Mouse (Mus musculus) hindbrain, postnatal 0 days (tissue): ENCODE measurements around the gene Slc26a8. TPM values are rescaled to one million over a fixed set of nuclear protein-coding genes. Genes with fewer than 3 reads are reported as not detected.

Experiments used
- ATAC-seq: fragments of 200-750 bp; cut with Nextera tagmentation; 2 replicates; pipeline ENCODE4 v1.8.0; 2017; ENCODE audit warnings: mild to moderate bottlenecking, moderate TSS enrichment, moderate library complexity
- DNase-seq: peaks from one replicate; pipeline ENCODE4 v3.0.0-alpha.2; 2015; ENCODE audit warnings: low spot score
- H3K27ac ChIP-seq: fragments of 300-500 bp; sonication (generic); 2 replicates; pipeline ENCODE4 v1.5.1; 2014; ENCODE audit warnings: mild to moderate bottlenecking
- H3K27me3 ChIP-seq: fragments of 300-500 bp; sonication (generic); 2 replicates; pipeline ENCODE4 v1.6.1; 2014; ENCODE audit warnings: low read length, mixed read lengths; ENCODE audit not compliant: insufficient read depth
- H3K36me3 ChIP-seq: fragments of 300-500 bp; sonication (generic); 2 replicates; pipeline ENCODE4 v1.6.1; 2014; ENCODE audit warnings: low read length, mixed read lengths; ENCODE audit not compliant: insufficient read depth
- H3K4me1 ChIP-seq: fragments of 300-500 bp; sonication (generic); 2 replicates; pipeline ENCODE4 v1.6.1; 2014; ENCODE audit warnings: antibody characterized with exemption, low read length, mixed read lengths; ENCODE audit not compliant: insufficient read depth
- H3K4me2 ChIP-seq: fragments of 300-500 bp; sonication (generic); 2 replicates; pipeline ENCODE4 v1.6.1; 2014; ENCODE audit warnings: low read depth, mild to moderate bottlenecking, low read length, moderate library complexity, mixed read lengths
- H3K4me3 ChIP-seq: fragments of 300-500 bp; sonication (generic); 2 replicates; pipeline ENCODE4 v1.5.1; 2014; ENCODE audit warnings: low read length
- H3K9ac ChIP-seq: fragments of 300-500 bp; sonication (generic); replicated peaks from 2 replicates; pipeline ENCODE4 v1.6.1; 2014; ENCODE audit warnings: mild to moderate bottlenecking, low read length, moderate library complexity, mixed read lengths
- H3K9me3 ChIP-seq: fragments of 300-500 bp; sonication (generic); 2 replicates; pipeline ENCODE4 v1.6.1; 2016; ENCODE audit warnings: low read length, mixed read lengths
- CTCF ChIP-seq: IDR thresholded peaks from 2 replicates; pipeline ENCODE4 v1.5.1; 2016; ENCODE audit warnings: antibody characterized with exemption, control low read depth, low read depth
- WGBS: fragments of 180-500 bp; shearing (Covaris S2); extraction: QIAGEN DNeasy Blood & Tissue Kit; methylation state at CpG from one replicate; pipeline ENCODE4 v1.1.7; 2014; 5-methylcytosine and 5-hydroxymethylcytosine counted together
- polyA plus RNA-seq: library from polyadenylated mRNA; unstranded; fragments of >200 nt; fragmentation: Nextera tagmentation; extraction: Ambion mirVana; gene quantifications from 2 replicates; pipeline ENCODE4 v1.2.1, GENCODE M21; 2015
- total RNA-seq: library from RNA; depleted of rRNA; stranded (reverse); fragments of >200 nt; gene quantifications from 2 replicates; pipeline ENCODE4 v1.2.3, GENCODE M21; 2014

Slc26a8 gene
- total and polyA plus RNA-seq, 2 experiments from 2014 or later, result 1.9 to 2.2 TPM

DNA sequence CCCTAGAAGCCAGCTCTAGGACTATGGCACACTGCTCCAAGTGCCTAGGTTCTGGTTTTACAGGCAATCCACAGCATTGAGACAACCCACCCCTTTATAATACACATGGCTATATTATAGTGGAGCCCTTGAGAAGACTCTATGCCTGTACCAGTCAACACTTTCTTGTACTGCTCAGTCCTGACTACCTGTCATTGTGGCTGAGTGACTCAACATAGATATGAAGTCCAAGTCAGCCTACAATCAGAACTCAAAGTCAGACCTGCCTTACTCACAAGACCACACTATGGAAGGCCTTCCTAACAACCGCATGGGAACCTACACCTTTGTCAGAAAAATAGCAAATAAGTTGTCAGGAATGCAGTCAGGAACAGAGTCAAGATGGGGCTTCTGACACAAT, 71.3 kb downstream of the Slc26a8 start:
- H3K27me3 ChIP-seq, result no peaks in the 10 kb centered on the region
- no peak overlapping the region for H3K27ac ChIP-seq
- DNase-seq, result no peak
- no peak for ATAC-seq
- H3K9me3 ChIP-seq, result no peaks in the 10 kb centered on the region
- no peaks in the 10 kb centered on the region for H3K36me3 ChIP-seq
- no peak for TF ChIP-seq CTCF
- no peak overlapping the region for H3K4me2 ChIP-seq
- no peak overlapping the region for H3K9ac ChIP-seq
- H3K4me3 ChIP-seq, result no peak overlapping the region
- peaks cover 7% of the 10 kb centered on the region for H3K4me1 ChIP-seq
- WGBS, result 100% methylated on average over 1 of the region's 1 CpGs

DNA sequence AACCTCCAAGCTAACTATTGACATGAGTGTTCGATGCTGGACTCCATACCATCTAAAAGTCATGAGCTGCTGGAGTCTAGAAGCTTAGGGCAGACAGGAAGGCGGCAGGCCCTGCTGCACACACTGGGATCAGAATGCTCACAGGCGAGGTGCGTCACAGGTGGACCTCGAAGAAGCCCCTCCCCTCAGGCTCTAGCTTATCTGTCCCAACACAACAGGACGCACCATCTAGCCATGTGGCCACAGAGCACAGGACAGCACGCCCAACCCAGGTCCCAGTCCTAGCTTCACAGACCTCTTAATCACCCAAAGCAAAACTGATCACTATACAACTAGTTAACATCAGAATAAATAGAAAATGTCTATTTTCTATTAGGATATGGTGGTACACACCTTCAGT, 71.9 kb downstream of the Slc26a8 start:
- Histone ChIP-seq H3K9me3 (no peaks in the 10 kb centered on the region), H3K27ac (no peak overlapping the region), H3K9ac (no peak overlapping the region), H3K4me3 (no peak overlapping the region), H3K4me1 (peaks cover 7% of the 10 kb centered on the region), H3K27me3 (no peaks in the 10 kb centered on the region), H3K36me3 (no peaks in the 10 kb centered on the region), H3K4me2 (no peak overlapping the region)
- TF ChIP-seq CTCF, result no peak
- no peak for DNase-seq
- WGBS, result 84% methylated on average over 7 of the region's 7 CpGs
- no peak for ATAC-seq

DNA sequence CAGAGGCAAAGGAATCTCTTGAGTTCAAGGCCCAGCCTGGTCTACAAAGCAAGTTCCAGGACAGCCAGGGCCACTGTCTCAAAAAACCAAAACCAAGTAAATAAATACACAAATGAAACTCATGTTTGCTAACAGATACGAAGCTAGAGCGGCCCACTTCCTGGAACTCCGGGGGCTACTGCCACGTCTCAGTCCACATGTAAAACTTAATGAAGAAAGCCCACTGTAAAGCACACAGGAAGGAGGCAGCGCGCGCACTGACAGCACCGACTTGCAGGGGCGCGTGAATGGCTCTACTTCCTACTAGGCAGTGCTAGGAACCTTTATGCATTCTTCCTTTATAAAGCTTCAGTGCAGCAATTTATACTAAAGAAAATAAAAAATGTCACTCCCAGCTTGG, 72.4 kb downstream of the Slc26a8 start:
- Histone ChIP-seq H3K36me3 (no peaks in the 10 kb centered on the region), H3K4me1 (peaks cover 7% of the 10 kb centered on the region), H3K27me3 (no peaks in the 10 kb centered on the region), H3K4me3 (no peak overlapping the region), H3K27ac (no peak overlapping the region), H3K9me3 (no peaks in the 10 kb centered on the region), H3K4me2 (no peak overlapping the region), H3K9ac (no peak overlapping the region)
- 85% methylated on average over 10 of the region's 10 CpGs for WGBS
- no peak for DNase-seq
- ATAC-seq, result no peak
- TF ChIP-seq CTCF, result no peak

GRCm38 (mm10) chr17:28615332-28615731, 74.7 kb downstream of the Slc26a8 start:
- DNase-seq, result no peak
- H3K4me1 ChIP-seq, result peaks cover 3% of the 10 kb centered on the region
- H3K9me3 ChIP-seq, result no peaks in the 10 kb centered on the region
- 93% methylated on average over 4 of the region's 4 CpGs for WGBS
- no peak for ATAC-seq
- no peak overlapping the region for H3K9ac ChIP-seq
- TF ChIP-seq CTCF, result no peak
- H3K27me3 ChIP-seq, result no peaks in the 10 kb centered on the region
- no peaks in the 10 kb centered on the region for H3K36me3 ChIP-seq
- H3K4me2 ChIP-seq, result no peak overlapping the region
- no peak overlapping the region for H3K27ac ChIP-seq
- no peak overlapping the region for H3K4me3 ChIP-seq

GRCm38 (mm10) chr17:28613096-28613495, 76.9 kb downstream of the Slc26a8 start:
- H3K9ac ChIP-seq, result no peak overlapping the region
- H3K4me1 ChIP-seq, result no peaks in the 10 kb centered on the region
- 89% methylated on average over 6 of the region's 6 CpGs for WGBS
- peaks cover 6% of the 10 kb centered on the region; the same call in 1 of the 2 replicates for H3K36me3 ChIP-seq
- no peak overlapping the region for H3K4me2 ChIP-seq
- no peaks in the 10 kb centered on the region for H3K9me3 ChIP-seq
- no peak for DNase-seq
- ATAC-seq, result no peak
- H3K27me3 ChIP-seq, result no peaks in the 10 kb centered on the region
- H3K27ac ChIP-seq, result no peak overlapping the region
- no peak for TF ChIP-seq CTCF
- H3K4me3 ChIP-seq, result no peak overlapping the region

DNA sequence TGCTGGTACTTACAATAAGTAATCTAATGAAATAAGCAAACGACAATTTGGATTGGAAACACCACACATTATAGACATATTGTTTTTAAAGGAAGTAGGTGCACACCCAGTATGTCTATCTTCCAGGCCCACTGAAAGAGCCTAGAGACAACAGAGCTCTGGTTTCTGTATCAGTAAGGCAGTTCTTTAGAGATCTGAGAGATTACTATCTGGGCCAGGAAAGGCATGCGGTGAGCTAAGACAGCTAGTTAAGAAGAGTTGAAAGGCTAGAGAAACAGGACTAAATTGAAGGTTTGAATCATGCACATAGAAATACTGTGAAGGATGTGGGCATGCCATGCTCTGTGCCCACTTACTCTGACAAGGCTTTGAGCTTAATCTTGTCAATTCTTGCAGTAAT, 77.4 kb downstream of the Slc26a8 start:
- WGBS, result 90% methylated on average over 2 of the region's 2 CpGs
- no peaks in the 10 kb centered on the region for H3K9me3 ChIP-seq
- no peak for ATAC-seq
- TF ChIP-seq CTCF, result no peak
- peaks cover 9% of the 10 kb centered on the region; the same call in 1 of the 2 replicates for H3K36me3 ChIP-seq
- H3K4me2 ChIP-seq, result no peak overlapping the region
- H3K27ac ChIP-seq, result no peak overlapping the region
- no peaks in the 10 kb centered on the region for H3K27me3 ChIP-seq
- no peak overlapping the region for H3K9ac ChIP-seq
- H3K4me3 ChIP-seq, result no peak overlapping the region
- DNase-seq, result no peak
- H3K4me1 ChIP-seq, result no peaks in the 10 kb centered on the region

GRCm38 (mm10) chr17:28609543-28609942, 80.5 kb downstream of the Slc26a8 start:
- peaks cover 28% of the 10 kb centered on the region for H3K36me3 ChIP-seq
- no peak overlapping the region for H3K27ac ChIP-seq
- no peak overlapping the region for H3K4me2 ChIP-seq
- H3K4me3 ChIP-seq, result no peak overlapping the region
- H3K27me3 ChIP-seq, result no peaks in the 10 kb centered on the region
- no peak for DNase-seq
- ATAC-seq, result no peak
- no peaks in the 10 kb centered on the region for H3K9me3 ChIP-seq
- no peak overlapping the region for H3K9ac ChIP-seq
- no peaks in the 10 kb centered on the region for H3K4me1 ChIP-seq
- TF ChIP-seq CTCF, result no peak
- WGBS, result 74% methylated on average over 3 of the region's 3 CpGs
